In the genomic region with DNA sequence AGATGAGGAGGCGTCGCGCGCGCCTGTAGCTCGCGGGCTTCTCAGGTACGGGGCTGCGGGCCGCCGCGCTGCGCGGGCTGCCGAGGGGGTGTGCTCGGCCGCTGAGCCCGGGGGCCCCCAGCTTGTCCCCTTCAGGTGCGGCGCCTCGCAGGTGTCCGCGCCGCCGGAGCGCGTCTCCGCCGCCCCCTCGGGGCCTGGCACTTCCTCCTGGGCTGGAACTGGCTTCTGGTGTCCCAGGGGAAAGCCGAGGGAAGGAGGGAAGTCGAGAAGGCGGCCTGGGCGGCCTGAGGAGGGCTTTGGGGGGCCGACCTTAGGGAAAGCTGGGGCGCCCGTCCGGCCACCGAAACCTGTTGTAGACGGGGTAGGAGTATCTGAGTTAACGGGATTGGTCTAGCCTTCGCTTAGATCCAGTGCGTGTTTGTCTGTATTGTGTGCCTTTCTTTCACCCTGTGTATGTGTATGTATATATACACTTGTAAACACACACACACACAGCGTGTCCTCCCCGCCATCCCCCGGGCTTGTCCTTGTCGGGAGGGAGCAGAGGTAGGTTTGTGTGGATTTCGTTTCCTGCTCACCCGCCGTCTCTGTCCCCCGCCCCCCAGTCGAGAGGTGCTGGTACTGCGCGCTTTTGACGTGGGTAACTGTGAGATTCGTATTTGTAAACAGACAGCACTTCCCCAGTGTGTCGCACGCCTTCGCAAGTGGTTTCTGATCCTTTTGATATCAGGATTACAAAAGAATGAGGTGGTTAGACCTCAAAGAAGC, we compare ENCODE assay signal across 8 mouse cellular contexts. TPM values are rescaled to one million over a fixed set of nuclear protein-coding genes. Genes with fewer than 3 reads are reported as not detected.
DNase-seq lines count a peak whose midpoint lies in the region; ATAC-seq lines count a peak whose summit lies in the region.

No protein-coding gene starts in this region.

- H3K9ac ChIP-seq in hindbrain, embryonic 14.5 days = peak overlapping the region; percentile 90

- peak; percentile 47 for ATAC-seq in hindbrain, embryonic 14.5 days (ENCODE audit: low FRiP score)

- 0% methylated on average over 54 of the region's 59 CpGs for WGBS in hindbrain, embryonic 14.5 days

- H3K27me3 ChIP-seq in hindbrain, embryonic 14.5 days (ENCODE audit: control insufficient read depth, insufficient read depth, low read length) = no peaks in the 10 kb centered on the region

- peak overlapping the region; percentile 64 for H3K4me2 ChIP-seq in hindbrain, embryonic 14.5 days (replicated peaks)

- peaks cover 12% of the 10 kb centered on the region for H3K4me1 ChIP-seq in hindbrain, embryonic 14.5 days (replicated peaks; ENCODE audit: control insufficient read depth, insufficient read depth, low read length)

- H3K4me3 ChIP-seq in hindbrain, embryonic 14.5 days (replicated peaks; ENCODE audit: low read length) = peak overlapping the region; percentile 93

- peak overlapping the region; percentile 98 for H3K27ac ChIP-seq in hindbrain, embryonic 14.5 days

- H3K9me3 ChIP-seq in hindbrain, embryonic 14.5 days (ENCODE audit: control insufficient read depth, low read length) = no peaks in the 10 kb centered on the region

- 0 out of 2 replicates have a peak, but pooled peaks cover 7% of the 10 kb centered on the region for H3K36me3 ChIP-seq in hindbrain, embryonic 14.5 days (replicated peaks; ENCODE audit: control insufficient read depth, insufficient read depth)

- DNase-seq in T-cell, adult 2 months (ENCODE audit: low spot score) = peak; percentile 97
- DNase-seq in cerebellum, postnatal 14 days = peak; percentile 69 to 78
- DNase-seq in frontal cortex, postnatal 25 days (ENCODE audit: low spot score in 2 of 2) = peak; percentile 16 to 20
- peak; percentile 52 for DNase-seq in hindbrain, embryonic 14.5 days (ENCODE audit: low spot score)
- peak; percentile 21 for DNase-seq in left cerebral cortex, adult 11 months (ENCODE audit: low spot score)
- peak; percentile 83 for DNase-seq in lung, postnatal 36 days
- peak; percentile 63 for DNase-seq in retina, embryonic 14.5 days (ENCODE audit: low spot score)
- peak; percentile 87 for DNase-seq in thymus, postnatal 4 days

RNA-seq across cellular contexts. Expression of gene Tut4, which starts 1.1 kb away (rescaled TPM):
- polyA plus RNA-seq in hindbrain, embryonic 14.5 days (2014; fragmentation: Nextera tagmentation; extraction: Ambion mirVana) = 37.7 and 54.8 TPM in 2 replicates

RNA-seq across cellular contexts. Expression of gene Gpx7, which starts 53.6 kb away (rescaled TPM):
- polyA plus RNA-seq in hindbrain, embryonic 14.5 days (2014; fragmentation: Nextera tagmentation; extraction: Ambion mirVana) = 32.6 and 34.9 TPM in 2 replicates

Comparison
In these comparisons a context has a peak if more than half of its experiments do, and no peak if none do; other contexts are left out.
1. Peak in every context shown above with its lines: DNase-seq, ATAC-seq, H3K4me3 ChIP-seq and H3K27ac ChIP-seq.
2. DNase-seq: peak in every context shown above with its lines; median percentile 97 in T-cell, adult 2 months; 87 in thymus, postnatal 4 days; 83 in lung, postnatal 36 days; 74 in cerebellum, postnatal 14 days; 63 in retina, embryonic 14.5 days; 52 in hindbrain, embryonic 14.5 days; 21 in left cerebral cortex, adult 11 months; 18 in frontal cortex, postnatal 25 days.